Mouse (Mus musculus) spleen, adult 18-20 months (tissue): ENCODE results near the gene Krt24.
"Not testable (repeated sequence)": the region's sequence is repeated elsewhere in the genome, so short reads cannot be mapped to it uniquely, and the experiment has no call there.

Experiments
- DNase-seq, 2 experiments: peaks; one replicate each; pipeline ENCODE4 v3.0.0; 2022; ENCODE audit warnings: mixed read lengths in 2 of 2

Krt24 gene

GRCm38 (mm10) chr11:99250666-99251065 is 34.4 kb downstream of the Krt24 start:
- no peak for DNase-seq

GRCm38 (mm10) chr11:99250241-99250640 is 34.8 kb downstream of the Krt24 start:
- no peak for DNase-seq

- DNase-seq: peak in 1 of 2 experiments; percentile 27
These were observed 35.9 kb downstream of the Krt24 start for GRCm38 (mm10) chr11:99249115-99249514.

- no peak for DNase-seq
These were observed 37.1 kb downstream of the Krt24 start for GRCm38 (mm10) chr11:99247916-99248315.

GRCm38 (mm10) chr11:99244519-99244918 is 40.5 kb downstream of the Krt24 start:
- not testable (repeated sequence) for DNase-seq

- no peak for DNase-seq
These were observed 41.2 kb downstream of the Krt24 start, which contains the start of gene Krt222 for GRCm38 (mm10) chr11:99243820-99244374. TSS of gene Krt222 (minus strand) at chr11:99244085.

GRCm38 (mm10) chr11:99243200-99243819 is 41.8 kb downstream of the Krt24 start:
- DNase-seq: no peak

- no peak for DNase-seq
These were observed 43.0 kb downstream of the Krt24 start for GRCm38 (mm10) chr11:99242056-99242455.

- DNase-seq: peak; percentile 48 to 66
These were observed 46.6 kb downstream of the Krt24 start for GRCm38 (mm10) chr11:99238468-99238867.

- DNase-seq: no peak
These were observed 53.8 kb downstream of the Krt24 start for GRCm38 (mm10) chr11:99231049-99231816.

- DNase-seq: peak; percentile 65 to 80
These were observed 54.6 kb downstream of the Krt24 start, which contains the start of gene Smarce1 for GRCm38 (mm10) chr11:99230261-99231048. TSS of gene Smarce1 (minus strand) at chr11:99231017.
